In the genomic region with DNA sequence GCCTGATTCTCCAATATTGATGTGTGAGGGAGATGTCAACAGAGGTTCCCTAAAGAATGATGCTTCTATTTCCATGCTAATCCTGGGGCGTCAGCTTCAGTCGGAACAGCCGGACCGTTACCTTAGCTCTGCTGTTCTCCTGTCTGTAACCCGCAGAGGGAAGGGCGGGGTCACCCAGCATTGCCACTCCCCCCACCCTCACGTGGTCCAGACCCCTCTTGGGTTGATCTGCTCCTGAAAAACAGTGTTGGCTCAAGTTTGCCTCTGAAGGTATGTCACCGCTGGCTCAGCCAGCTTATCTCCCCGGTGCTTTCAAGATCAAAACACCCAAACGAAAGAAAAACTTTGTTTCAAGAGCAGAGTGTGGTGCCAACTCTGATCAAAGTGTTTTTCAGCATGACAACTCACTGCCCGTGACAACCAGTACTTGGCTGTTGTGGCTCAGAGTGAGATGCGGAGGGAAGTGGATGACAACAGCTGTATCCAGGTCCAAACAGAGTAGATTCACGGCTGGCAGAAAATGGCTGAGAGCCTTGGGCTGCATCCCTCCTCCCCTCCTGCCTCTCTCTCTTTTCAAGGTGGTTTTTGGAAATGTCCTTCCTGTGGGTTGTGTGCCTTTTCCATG, we compare ENCODE assay signal across 8 mouse cellular contexts.
A peak's percentile ranks its signal among the peaks of the same experiment; 100 is the strongest.
DNase-seq lines count a peak whose midpoint lies in the region; ATAC-seq and TF ChIP-seq lines count a peak whose summit lies in the region.

No protein-coding gene starts in this region.

- no peak for DNase-seq in heart, postnatal 36 days
- peak; percentile 65 for DNase-seq in embryonic facial prominence, embryonic 10.5 days (ENCODE audit: low spot score)
- DNase-seq in lung, postnatal 4 days: peak; percentile 58 to 64
- DNase-seq in left cerebral cortex, postnatal 25 days (ENCODE audit: low spot score in 2 of 2): no peak
- DNase-seq in cerebellum, postnatal 14 days: no peak

- H3K4me3 ChIP-seq in heart, embryonic 15.5 days: 0 out of 2 replicates have a peak overlapping the region, but pooled peaks have one; percentile 2
- peak overlapping the region; percentile 42 for H3K4me3 ChIP-seq in embryonic facial prominence, embryonic 10.5 days
- no peak overlapping the region for H3K4me3 ChIP-seq in intestine, postnatal 0 days (ENCODE audit: low read depth, low read length)
- peak overlapping the region; percentile 10; the same call in 1 of the 2 replicates for H3K4me3 ChIP-seq in stomach, embryonic 15.5 days (replicated peaks)

- H3K27ac ChIP-seq in heart, embryonic 15.5 days: no peak overlapping the region
- no peak overlapping the region for H3K27ac ChIP-seq in embryonic facial prominence, embryonic 10.5 days (replicated peaks)
- no peak overlapping the region for H3K27ac ChIP-seq in intestine, postnatal 0 days (ENCODE audit: low read depth, low read length)
- H3K27ac ChIP-seq in stomach, embryonic 15.5 days: no peak overlapping the region

- no peak overlapping the region for H3K9ac ChIP-seq in heart, embryonic 15.5 days
- H3K9ac ChIP-seq in intestine, postnatal 0 days (ENCODE audit: low read depth, low read length): no peak overlapping the region
- no peak overlapping the region for H3K9ac ChIP-seq in stomach, embryonic 15.5 days

- intact Hi-C loops in heart, postnatal 36 days (cut with DNase I): no loop called here
- intact Hi-C loops in left cerebral cortex, postnatal 25 days (cut with DNase I): no loop called here

- H3K4me2 ChIP-seq in heart, embryonic 15.5 days: peak overlapping the region; percentile 44
- H3K4me2 ChIP-seq in intestine, postnatal 0 days (replicated peaks; ENCODE audit: low read depth): peak overlapping the region; percentile 48; the same call in 1 of the 2 replicates
- H3K4me2 ChIP-seq in stomach, embryonic 15.5 days: peak overlapping the region; percentile 26

- peaks cover 55% of the 10 kb centered on the region for H3K4me1 ChIP-seq in heart, embryonic 15.5 days (replicated peaks)
- peaks cover 57% of the 10 kb centered on the region for H3K4me1 ChIP-seq in embryonic facial prominence, embryonic 10.5 days
- peaks cover 4% of the 10 kb centered on the region; the same call in 1 of the 2 replicates for H3K4me1 ChIP-seq in intestine, postnatal 0 days (replicated peaks; ENCODE audit: control insufficient read depth, insufficient read depth, low read length)
- peaks cover 18% of the 10 kb centered on the region for H3K4me1 ChIP-seq in stomach, embryonic 15.5 days

- 10% methylated on average over 13 of the region's 13 CpGs for WGBS in heart, embryonic 15.5 days
- WGBS in embryonic facial prominence, embryonic 10.5 days: 10% methylated on average over 13 of the region's 13 CpGs
- WGBS in intestine, postnatal 0 days: 18% methylated on average over 13 of the region's 13 CpGs
- WGBS in stomach, embryonic 15.5 days: 13% methylated on average over 13 of the region's 13 CpGs

- no peak for TF ChIP-seq CTCF in intestine, postnatal 0 days (IDR thresholded peaks at IDR 0.05; ENCODE audit: low read depth)

- H3K27me3 ChIP-seq in heart, embryonic 15.5 days: peaks cover 4% of the 10 kb centered on the region; the same call in 1 of the 2 replicates
- peaks cover 59% of the 10 kb centered on the region for H3K27me3 ChIP-seq in embryonic facial prominence, embryonic 10.5 days (replicated peaks; ENCODE audit: low read depth, poor library complexity, severe bottlenecking)
- peaks cover 27% of the 10 kb centered on the region for H3K27me3 ChIP-seq in intestine, postnatal 0 days (replicated peaks; ENCODE audit: control insufficient read depth, insufficient read depth, low read length)
- H3K27me3 ChIP-seq in stomach, embryonic 15.5 days (replicated peaks): peaks cover 30% of the 10 kb centered on the region

- H3K9me3 ChIP-seq in heart, embryonic 15.5 days (replicated peaks): no peaks in the 10 kb centered on the region
- no peaks in the 10 kb centered on the region for H3K9me3 ChIP-seq in embryonic facial prominence, embryonic 10.5 days
- no peaks in the 10 kb centered on the region for H3K9me3 ChIP-seq in intestine, postnatal 0 days (ENCODE audit: control insufficient read depth)
- no peaks in the 10 kb centered on the region for H3K9me3 ChIP-seq in stomach, embryonic 15.5 days

- ATAC-seq in heart, embryonic 15.5 days (replicated peaks; ENCODE audit: insufficient number of reproducible peaks, insufficient read depth, low FRiP score, low read depth): no peak
- ATAC-seq in intestine, postnatal 0 days: no peak
- no peak for ATAC-seq in stomach, embryonic 15.5 days (ENCODE audit: insufficient read depth, low FRiP score, low read depth)

- no peaks in the 10 kb centered on the region for H3K36me3 ChIP-seq in heart, embryonic 15.5 days
- no peaks in the 10 kb centered on the region for H3K36me3 ChIP-seq in embryonic facial prominence, embryonic 10.5 days (replicated peaks)
- H3K36me3 ChIP-seq in intestine, postnatal 0 days (ENCODE audit: control insufficient read depth, insufficient read depth): no peaks in the 10 kb centered on the region
- H3K36me3 ChIP-seq in stomach, embryonic 15.5 days: no peaks in the 10 kb centered on the region

Comparison
In these comparisons a context has a peak if more than half of its experiments do, and no peak if none do; other contexts are left out.
1. DNase-seq: peak in embryonic facial prominence, embryonic 10.5 days (single experiment) and lung, postnatal 4 days (2 of 2); none in heart, postnatal 36 days (0 of 2), left cerebral cortex, postnatal 25 days (0 of 2) and cerebellum, postnatal 14 days (0 of 2).
2. Peak in every context shown above with its lines, with median percentiles within 50 percentile points of each other: H3K4me2 ChIP-seq.